Mouse (Mus musculus): ENCODE results near the gene Mecom.

DNA sequence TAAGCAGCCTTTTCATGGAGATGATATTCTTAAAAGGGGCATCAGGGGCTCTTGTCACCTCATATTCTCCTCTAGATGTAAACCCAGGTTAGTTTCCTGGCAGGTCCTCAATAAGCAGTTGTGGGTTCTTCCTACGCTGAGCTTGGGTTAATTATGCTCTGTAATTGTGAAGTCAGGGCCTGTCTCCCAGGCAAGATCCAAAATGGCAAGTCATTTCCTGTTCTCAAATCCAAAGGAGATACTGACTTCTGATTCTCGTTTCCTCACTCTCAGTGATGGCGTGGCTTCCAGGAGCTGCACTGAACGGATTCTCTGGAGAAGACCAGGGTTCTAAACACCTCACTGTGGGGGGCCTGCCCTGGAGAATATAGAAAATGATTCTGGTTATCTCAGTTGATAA lies 450.7 kb downstream of the Mecom start:
- TF ChIP-seq GATA1 (IDR thresholded peaks at IDR 0.05; ENCODE audit: low read length): no peak
- no peak for TF ChIP-seq TAL1 (IDR thresholded peaks at IDR 0.05; ENCODE audit: low read length)
